Mouse (Mus musculus) ES-Bruce4 (cell line): ENCODE data around the gene Tmem50b.

Experiments used
- CTCF ChIP-seq: IDR thresholded peaks from one replicate; pipeline ENCODE4 v1.8.1; 2011; ENCODE audit warnings: low read depth, low read length
- EP300 ChIP-seq: IDR thresholded peaks from 2 replicates; pipeline ENCODE4 v1.6.1; 2011; ENCODE audit warnings: low read depth, low read length; ENCODE audit not compliant: insufficient read depth
- POLR2A ChIP-seq: IDR thresholded peaks from one replicate; pipeline ENCODE4 v1.8.1; 2011; ENCODE audit warnings: low read length; ENCODE audit not compliant: insufficient read depth

- TF ChIP-seq CTCF (no peak), POLR2A (no peak), EP300 (no peak)
Observed at GRCm38 (mm10) chr16:91571105-91571504, 26.5 kb downstream of the Tmem50b start.
